Mouse (Mus musculus): ENCODE results near the gene Pou6f1. TPM values are rescaled to one million over a fixed set of nuclear protein-coding genes. Genes with fewer than 3 reads are reported as not detected.

The Pou6f1 gene
- polyA plus RNA-seq (2015; fragmentation: Nextera tagmentation; extraction: Ambion mirVana), result 38.8 and 41.6 TPM in 2 replicates

DNA sequence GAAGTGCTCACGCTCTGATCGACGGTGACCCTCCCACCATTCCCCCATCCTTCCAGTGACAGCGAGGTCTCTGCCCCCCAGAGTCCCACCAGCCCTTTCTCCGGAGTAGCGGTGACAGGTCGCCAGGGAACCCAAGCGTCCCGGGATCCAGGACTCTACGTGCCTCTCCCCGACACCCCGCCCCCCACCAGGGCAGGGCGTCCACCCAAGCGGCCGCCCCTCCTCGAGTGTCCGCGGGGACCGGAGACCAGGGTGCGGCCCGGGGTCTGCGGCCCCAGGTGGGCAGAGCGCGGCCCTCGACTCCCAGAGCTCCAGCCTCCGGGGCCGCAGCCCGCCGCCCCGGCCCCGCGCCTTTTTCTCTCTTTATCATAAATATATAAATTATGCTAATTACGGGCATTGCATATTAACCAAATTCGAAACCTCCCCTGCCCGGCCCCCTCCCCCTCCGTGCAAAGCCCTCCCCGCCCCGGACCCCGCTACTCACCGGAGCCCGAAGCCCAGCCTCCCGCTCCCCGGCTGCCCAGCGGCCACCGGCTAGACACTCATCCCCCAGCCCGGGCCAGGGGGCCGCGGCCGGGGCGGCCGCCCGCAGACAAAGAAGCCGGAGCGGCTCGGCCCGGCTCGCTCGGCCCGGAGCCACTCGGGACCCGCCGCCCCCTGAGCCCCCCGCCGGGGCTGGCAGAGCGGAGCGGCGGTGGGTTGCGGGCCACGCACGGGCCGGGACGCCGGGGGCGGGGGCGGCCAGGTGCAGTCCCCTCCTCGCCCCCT lies at the start of gene Pou6f1:
Gene Pou6f1 (minus strand): TSS at position 709 of the 771 bp plus-strand sequence.
- ATAC-seq (ENCODE audit: low read depth), result peak; percentile 76
- Histone ChIP-seq H3K9ac (peak within 1 kb of the TSS; percentile 95), H3K4me3 (peak within 1 kb of the TSS; percentile 75), H3K9me3 (no peaks in the 10 kb centered on the region), H3K27me3 (peaks cover 21% of the 10 kb centered on the region), H3K4me2 (peak within 1 kb of the TSS; percentile 80), H3K27ac (replicated peaks) (peak within 1 kb of the TSS; percentile 90), H3K4me1 (replicated peaks) (peaks cover 20% of the 10 kb centered on the region), H3K36me3 (no peaks in the 10 kb centered on the region)
- under 1% methylated on average over 75 of the region's 76 CpGs for WGBS

DNA sequence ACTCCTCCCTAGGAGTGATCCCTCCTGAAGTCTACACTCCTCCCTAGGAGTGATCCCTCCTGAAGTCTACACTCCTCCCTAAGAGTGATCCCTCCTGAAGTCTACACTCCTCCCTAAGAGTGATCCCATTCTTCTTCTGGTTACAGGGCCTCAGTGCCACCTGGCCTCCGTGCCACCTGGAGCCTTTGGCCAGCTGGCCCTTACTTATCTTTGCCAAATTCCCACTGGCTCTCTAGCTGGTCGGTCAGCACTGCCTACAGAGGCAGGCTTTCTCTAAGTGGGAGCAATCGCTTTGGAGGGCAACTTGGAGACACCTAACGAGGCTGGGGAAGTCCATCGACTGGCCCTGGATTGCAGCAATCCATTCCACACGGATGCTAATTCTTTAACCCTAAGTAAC lies 46.4 kb upstream of the Pou6f1 start:
- Histone ChIP-seq H3K9me3 (no peaks in the 10 kb centered on the region), H3K27me3 (no peaks in the 10 kb centered on the region), H3K27ac (replicated peaks) (no peak overlapping the region), H3K4me2 (no peak overlapping the region), H3K4me1 (replicated peaks) (no peaks in the 10 kb centered on the region), H3K4me3 (no peak overlapping the region), H3K36me3 (no peaks in the 10 kb centered on the region), H3K9ac (no peak overlapping the region)
- WGBS, result 85% methylated on average over 6 of the region's 6 CpGs
- ATAC-seq (ENCODE audit: low read depth), result no peak

DNA sequence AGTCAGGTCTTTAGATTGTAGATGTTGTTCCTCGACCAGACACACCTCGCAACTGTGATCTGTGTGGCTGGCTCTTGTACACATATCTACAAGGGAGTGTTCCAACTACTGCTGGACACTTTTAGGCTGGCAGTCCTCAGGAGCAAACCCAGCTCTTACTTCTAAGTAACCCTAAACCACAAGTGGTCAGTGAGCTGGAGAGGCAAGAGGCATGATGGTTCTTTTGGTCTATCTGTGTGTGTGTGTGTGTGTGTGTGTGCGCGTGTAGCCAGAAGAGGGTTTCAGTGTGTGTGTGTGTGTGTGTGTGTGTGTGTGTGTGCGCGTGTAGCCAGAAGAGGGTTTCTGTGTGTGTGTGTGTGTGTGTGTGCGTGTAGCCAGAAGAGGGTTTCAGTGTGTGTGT lies 42.7 kb upstream of the Pou6f1 start:
- Histone ChIP-seq H3K27me3 (peaks cover 18% of the 10 kb centered on the region), H3K27ac (replicated peaks) (no peak overlapping the region), H3K9ac (no peak overlapping the region), H3K4me2 (no peak overlapping the region), H3K4me3 (no peak overlapping the region), H3K4me1 (replicated peaks) (peaks cover under 1% of the 10 kb centered on the region; the same call in 1 of the 2 replicates), H3K36me3 (no peaks in the 10 kb centered on the region), H3K9me3 (no peaks in the 10 kb centered on the region)
- ATAC-seq (ENCODE audit: low read depth), result no peak
- WGBS, result 94% methylated on average over 7 of the region's 7 CpGs

DNA sequence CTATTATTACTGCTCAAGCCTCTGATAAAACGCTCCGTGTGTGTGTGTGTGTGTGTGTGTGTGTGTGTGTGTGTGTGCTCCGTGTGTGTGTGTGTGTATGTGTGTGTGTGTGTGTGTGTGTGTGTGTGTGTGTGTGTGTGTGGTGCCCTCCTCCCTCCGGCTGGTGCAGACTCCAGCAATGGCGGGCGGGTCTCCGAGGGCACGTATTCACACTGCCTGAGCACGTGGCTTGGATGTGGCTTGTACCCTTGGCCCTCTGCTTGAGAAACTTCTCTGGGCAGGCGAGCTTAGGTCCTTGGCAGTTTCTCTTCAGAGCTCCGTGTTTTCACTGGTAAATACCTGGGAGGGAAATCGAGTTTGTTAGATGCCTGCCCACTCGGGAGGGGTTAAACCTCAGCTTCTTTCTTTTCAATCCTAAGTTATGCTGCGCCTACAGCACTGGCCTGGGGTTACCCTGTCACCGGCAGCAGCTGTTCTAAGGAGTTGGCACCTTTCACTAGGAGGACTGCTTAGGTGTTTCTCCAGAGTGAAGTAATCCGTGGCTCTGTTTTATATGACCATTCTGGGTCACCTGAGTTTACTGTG lies 41.5 kb upstream of the Pou6f1 start:
- ATAC-seq (ENCODE audit: low read depth), result no peak
- Histone ChIP-seq H3K9ac (no peak overlapping the region), H3K4me1 (replicated peaks) (peaks cover 12% of the 10 kb centered on the region), H3K36me3 (no peaks in the 10 kb centered on the region), H3K27ac (replicated peaks) (no peak overlapping the region), H3K4me3 (no peak overlapping the region), H3K9me3 (no peaks in the 10 kb centered on the region), H3K27me3 (peaks cover 30% of the 10 kb centered on the region), H3K4me2 (no peak overlapping the region)
- WGBS, result 84% methylated on average over 10 of the region's 16 CpGs

DNA sequence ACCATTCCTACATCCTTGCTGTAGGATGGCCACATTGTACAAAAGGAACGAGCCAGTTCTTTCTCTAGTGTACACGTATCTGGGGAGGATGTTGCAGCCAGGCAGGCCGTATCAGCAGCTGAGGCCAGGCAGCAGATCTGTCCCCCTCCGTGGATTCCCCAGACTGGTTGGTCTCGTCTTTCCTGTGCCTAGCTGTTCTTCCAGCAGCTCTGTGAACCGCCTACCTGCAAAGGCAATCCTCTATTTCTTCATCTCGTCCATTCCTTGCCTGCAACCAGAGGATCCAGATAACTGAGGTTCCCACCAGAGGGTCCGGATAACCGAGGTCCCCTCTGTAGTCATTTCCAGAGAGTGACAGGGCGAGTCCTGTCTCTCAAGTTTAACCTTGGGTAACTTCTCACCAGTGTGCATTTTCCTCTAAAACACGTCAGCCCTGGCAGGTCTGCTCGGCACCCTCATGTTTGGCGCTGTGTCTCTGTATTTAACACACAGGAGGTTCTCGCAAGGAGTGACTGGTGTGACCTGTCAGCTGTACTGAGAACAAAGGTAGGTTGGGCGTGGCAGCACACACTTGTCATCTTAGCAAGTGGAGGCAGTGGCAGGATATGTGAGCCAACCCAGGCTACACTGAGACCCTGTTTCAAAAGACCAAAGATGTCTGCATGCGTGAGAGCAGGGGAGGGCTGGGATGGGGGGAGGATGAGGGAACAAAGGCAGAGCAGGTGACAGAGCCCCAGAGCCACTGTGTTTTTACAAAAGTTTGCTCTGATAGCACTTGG lies 40.4 kb upstream of the Pou6f1 start:
- no peak overlapping the region for H3K9ac ChIP-seq
- no peak overlapping the region for H3K4me2 ChIP-seq
- peaks cover 41% of the 10 kb centered on the region for H3K27me3 ChIP-seq
- H3K36me3 ChIP-seq, result no peaks in the 10 kb centered on the region
- H3K4me1 ChIP-seq (replicated peaks), result peaks cover 16% of the 10 kb centered on the region
- no peaks in the 10 kb centered on the region for H3K9me3 ChIP-seq
- WGBS, result 77% methylated on average over 16 of the region's 16 CpGs
- ATAC-seq (ENCODE audit: low read depth), result no peak
- no peak overlapping the region for H3K27ac ChIP-seq (replicated peaks)
- no peak overlapping the region for H3K4me3 ChIP-seq

DNA sequence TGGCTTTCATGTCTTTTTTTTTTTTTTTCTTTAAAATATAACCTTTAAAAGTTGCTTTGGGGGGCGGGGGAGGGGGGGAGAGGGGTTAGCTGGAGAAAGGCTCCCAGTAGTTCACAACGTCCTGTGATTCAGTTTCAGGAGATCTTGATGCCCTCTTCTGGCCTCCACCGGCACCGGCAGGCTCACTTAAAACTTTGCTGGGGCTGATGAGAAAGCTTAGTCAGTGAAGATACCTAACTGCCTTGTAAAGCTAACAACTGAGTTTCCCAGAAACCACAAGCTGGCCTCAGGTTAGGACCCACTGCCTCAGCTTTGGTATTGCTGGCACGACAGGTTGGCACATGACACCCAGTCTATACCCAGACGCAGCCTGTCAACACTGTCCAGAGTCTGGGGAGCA lies 37.9 kb upstream of the Pou6f1 start:
- Histone ChIP-seq H3K27ac (replicated peaks) (no peak overlapping the region), H3K4me1 (replicated peaks) (peaks cover 16% of the 10 kb centered on the region), H3K4me3 (0 out of 2 replicates have a peak overlapping the region, but pooled peaks have one; percentile 42), H3K36me3 (no peaks in the 10 kb centered on the region), H3K4me2 (no peak overlapping the region), H3K27me3 (peaks cover 60% of the 10 kb centered on the region), H3K9ac (no peak overlapping the region), H3K9me3 (no peaks in the 10 kb centered on the region)
- no peak for ATAC-seq (ENCODE audit: low read depth)
- 23% methylated on average over 6 of the region's 6 CpGs for WGBS

DNA sequence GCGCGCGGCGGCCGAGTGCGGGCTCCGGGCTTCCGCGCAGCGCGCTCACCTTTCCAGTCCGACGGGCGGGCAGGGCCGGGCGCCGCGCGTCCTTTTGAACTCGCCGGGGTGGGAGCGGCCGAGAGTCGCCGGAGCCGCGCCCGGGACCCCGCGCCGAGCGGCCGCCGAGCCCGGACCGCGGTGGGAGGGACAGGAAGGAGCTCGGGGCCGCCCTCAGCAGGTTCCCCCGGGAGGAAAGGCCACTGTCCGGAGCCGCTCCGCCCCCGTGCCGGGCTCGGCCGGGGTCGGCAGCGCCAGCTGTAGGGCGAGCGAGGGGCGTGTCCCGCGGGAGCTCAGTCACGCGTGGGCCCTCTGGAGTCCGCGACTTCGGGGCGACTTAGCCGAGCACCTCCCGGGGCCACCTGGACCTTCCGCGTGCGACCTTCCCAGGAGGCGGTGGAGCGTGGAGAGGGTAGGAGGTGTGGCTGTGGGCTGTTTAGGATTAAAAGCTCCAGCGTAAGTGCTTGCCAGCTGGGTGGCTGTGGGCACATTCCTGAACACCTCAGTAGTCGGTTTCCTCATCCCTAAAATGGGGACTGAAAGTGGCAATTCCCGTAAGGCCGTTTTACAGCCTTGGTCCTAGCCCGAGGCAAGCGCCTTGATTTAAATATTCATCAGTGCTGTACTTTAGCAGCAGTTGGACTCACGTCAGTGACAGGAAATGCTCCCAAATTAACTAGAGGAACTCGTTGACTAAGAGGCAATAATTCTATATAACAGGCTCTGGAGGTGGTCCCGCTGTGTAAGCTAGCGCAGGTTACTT lies 37.1 kb upstream of the Pou6f1 start, which contains the start of gene Smagp:
Gene Smagp (minus strand): TSS at position 241 of the 802 bp plus-strand sequence.
- ATAC-seq (ENCODE audit: low read depth), result no peak
- Histone ChIP-seq H3K27ac (replicated peaks) (no peak within 1 kb of the TSS), H3K4me2 (peak within 1 kb of the TSS; percentile 72), H3K9ac (peak within 1 kb of the TSS; percentile 56), H3K9me3 (no peaks in the 10 kb centered on the region), H3K27me3 (peaks cover 60% of the 10 kb centered on the region), H3K36me3 (no peaks in the 10 kb centered on the region), H3K4me1 (replicated peaks) (peaks cover 16% of the 10 kb centered on the region), H3K4me3 (peak within 1 kb of the TSS; percentile 42)
- under 1% methylated on average over 63 of the region's 77 CpGs for WGBS

DNA sequence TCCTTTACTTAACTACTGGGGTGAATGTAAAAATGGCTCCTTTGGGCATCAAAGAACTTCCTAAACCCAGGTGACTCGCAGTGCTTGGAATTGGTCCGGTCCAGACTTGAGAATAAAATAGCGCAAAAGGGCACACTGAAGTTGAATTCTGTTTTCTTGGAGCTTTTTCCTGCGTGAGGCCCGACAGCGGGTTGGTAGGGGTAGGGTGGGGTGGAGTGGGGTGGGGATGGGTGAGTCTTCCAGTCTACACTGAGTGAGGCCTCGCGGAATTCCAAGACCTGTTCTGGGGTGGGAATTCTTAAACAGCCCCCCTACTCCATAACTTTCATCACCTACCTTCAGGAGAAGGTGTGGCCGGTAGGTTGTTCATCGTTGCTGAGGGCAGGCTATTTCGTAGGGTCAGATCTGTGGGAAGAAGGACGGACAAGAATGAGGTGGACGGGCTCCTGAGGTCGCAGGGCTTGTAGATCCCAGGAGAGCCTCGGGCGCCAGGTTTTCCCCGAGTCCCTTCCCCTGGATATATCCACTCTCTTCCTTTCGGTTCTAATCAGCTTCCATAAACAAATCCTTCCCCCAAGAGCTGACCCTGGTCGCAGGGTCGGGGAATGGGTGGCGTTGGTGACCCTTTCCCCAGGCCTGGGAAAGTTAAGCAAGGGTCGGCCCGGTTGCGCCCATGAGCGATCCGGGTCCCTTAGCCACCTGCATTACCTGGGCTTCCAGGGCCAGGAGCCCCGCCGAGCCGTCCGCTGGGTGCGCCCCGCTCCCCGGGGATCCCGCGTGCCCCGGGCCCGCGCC lies 36.3 kb upstream of the Pou6f1 start:
- H3K9ac ChIP-seq, result peak overlapping the region; percentile 56
- peaks cover 16% of the 10 kb centered on the region for H3K4me1 ChIP-seq (replicated peaks)
- H3K4me2 ChIP-seq, result peak overlapping the region; percentile 72
- 3% methylated on average over 38 of the region's 38 CpGs for WGBS
- peaks cover 60% of the 10 kb centered on the region for H3K27me3 ChIP-seq
- peak overlapping the region; percentile 42 for H3K4me3 ChIP-seq
- no peak for ATAC-seq (ENCODE audit: low read depth)
- no peak overlapping the region for H3K27ac ChIP-seq (replicated peaks)
- H3K36me3 ChIP-seq, result no peaks in the 10 kb centered on the region
- H3K9me3 ChIP-seq, result no peaks in the 10 kb centered on the region

DNA sequence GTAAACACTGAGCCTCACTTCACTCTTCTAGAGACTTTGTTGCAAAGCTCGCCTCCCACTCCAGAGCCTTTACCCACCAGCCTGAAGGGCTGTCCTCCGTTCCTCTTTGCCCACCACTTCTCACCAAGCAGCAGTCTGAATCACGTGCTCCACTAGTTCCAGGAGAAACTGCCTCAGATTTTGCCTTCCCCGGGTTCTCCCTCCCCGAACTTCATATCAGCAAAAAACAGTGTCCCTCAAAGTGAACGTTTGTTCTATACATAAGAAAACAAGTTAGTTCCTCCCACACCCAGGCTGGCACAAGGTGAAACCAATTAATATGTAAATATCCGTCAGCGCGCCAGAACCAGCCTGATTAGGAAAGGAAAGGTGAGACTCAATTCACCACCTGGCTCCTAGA lies 35.5 kb upstream of the Pou6f1 start:
- no peak overlapping the region for H3K4me3 ChIP-seq
- no peak for ATAC-seq (ENCODE audit: low read depth)
- H3K27ac ChIP-seq (replicated peaks), result no peak overlapping the region
- H3K4me1 ChIP-seq (replicated peaks), result peaks cover 16% of the 10 kb centered on the region
- H3K4me2 ChIP-seq, result no peak overlapping the region
- H3K9ac ChIP-seq, result no peak overlapping the region
- peaks cover 61% of the 10 kb centered on the region for H3K27me3 ChIP-seq
- H3K36me3 ChIP-seq, result no peaks in the 10 kb centered on the region
- no peaks in the 10 kb centered on the region for H3K9me3 ChIP-seq
- WGBS, result 11% methylated on average over 9 of the region's 9 CpGs

DNA sequence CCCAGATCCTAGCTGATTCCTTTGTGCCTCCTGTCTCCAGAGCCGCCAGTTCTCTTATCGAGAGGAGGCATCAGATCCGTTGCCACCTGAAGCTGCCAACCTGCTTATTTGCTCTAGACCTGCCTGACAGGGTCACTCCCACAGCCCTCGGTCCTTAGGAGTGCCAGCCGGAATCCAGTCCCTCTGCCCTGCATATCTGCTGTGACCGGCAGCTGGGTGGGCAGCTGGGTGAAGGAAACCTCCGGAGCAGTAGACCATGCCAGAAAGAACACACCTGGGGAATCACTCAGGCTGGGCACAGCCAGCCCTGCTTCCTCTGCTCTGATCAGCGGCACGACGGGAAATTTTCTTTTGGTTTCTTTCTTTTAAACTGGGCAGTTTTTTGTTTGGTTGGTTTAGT lies 33.6 kb upstream of the Pou6f1 start:
- 87% methylated on average over 10 of the region's 10 CpGs for WGBS
- H3K27ac ChIP-seq (replicated peaks), result no peak overlapping the region
- H3K36me3 ChIP-seq, result no peaks in the 10 kb centered on the region
- H3K27me3 ChIP-seq, result peaks cover 56% of the 10 kb centered on the region
- H3K9ac ChIP-seq, result no peak overlapping the region
- no peaks in the 10 kb centered on the region for H3K9me3 ChIP-seq
- H3K4me3 ChIP-seq, result no peak overlapping the region
- H3K4me1 ChIP-seq (replicated peaks), result peaks cover 17% of the 10 kb centered on the region
- no peak overlapping the region for H3K4me2 ChIP-seq
- ATAC-seq (ENCODE audit: low read depth), result no peak

DNA sequence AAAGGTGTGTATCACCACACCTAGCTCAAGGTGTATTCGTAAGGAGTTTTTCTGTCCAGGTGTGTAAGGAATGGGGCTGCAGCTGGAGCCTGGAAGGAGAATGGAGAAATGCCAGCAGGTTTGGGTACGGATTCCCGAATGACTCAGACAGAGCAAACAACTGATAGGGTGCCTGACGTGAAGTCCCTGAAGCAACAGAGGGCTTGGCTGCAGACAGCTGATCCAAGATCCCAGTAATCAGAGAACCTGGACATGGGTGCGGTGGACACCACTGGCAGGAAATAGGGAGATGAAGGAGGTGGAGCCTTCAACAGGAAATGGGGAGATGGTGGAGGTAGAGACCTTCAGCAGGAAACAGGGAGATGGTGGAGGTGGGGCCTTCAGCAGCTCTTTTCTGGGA lies 32.5 kb upstream of the Pou6f1 start:
- no peak for ATAC-seq (ENCODE audit: low read depth)

More for the DNA sequence above, 32.5 kb upstream of the Pou6f1 start:
- H3K9me3 ChIP-seq, result no peaks in the 10 kb centered on the region
- no peak overlapping the region for H3K4me2 ChIP-seq
- H3K9ac ChIP-seq, result no peak overlapping the region
- H3K36me3 ChIP-seq, result no peaks in the 10 kb centered on the region
- 87% methylated on average over 5 of the region's 5 CpGs for WGBS
- no peak overlapping the region for H3K4me3 ChIP-seq
- H3K27me3 ChIP-seq, result peaks cover 46% of the 10 kb centered on the region
- no peak overlapping the region for H3K27ac ChIP-seq (replicated peaks)
- H3K4me1 ChIP-seq (replicated peaks), result peaks cover 23% of the 10 kb centered on the region

All from neural tube, embryonic 13.5 days (tissue).